Mouse (Mus musculus) kidney, embryonic 16.5 days (tissue): ENCODE results near the gene Tmem243. TPM values are rescaled to one million over a fixed set of nuclear protein-coding genes. Genes with fewer than 3 reads are reported as not detected.

Experiments used
- ATAC-seq: fragments of 200-750 bp; cut with Nextera tagmentation; 2 replicates; pipeline ENCODE4 v1.8.0; 2017; ENCODE audit warnings: moderate TSS enrichment; ENCODE audit not compliant: low FRiP score, low TSS enrichment
- H3K27ac ChIP-seq: fragments of 300-500 bp; sonication (generic); 2 replicates; pipeline ENCODE4 v1.5.1; 2014; ENCODE audit warnings: low read length
- H3K27me3 ChIP-seq: fragments of 300-500 bp; sonication (generic); 2 replicates; pipeline ENCODE4 v1.6.1; 2014; ENCODE audit warnings: low read length, control low read depth, mixed read lengths; ENCODE audit not compliant: insufficient read depth
- H3K36me3 ChIP-seq: fragments of 300-500 bp; sonication (generic); 2 replicates; pipeline ENCODE4 v1.6.1; 2014; ENCODE audit warnings: low read length, control low read depth, mixed read lengths; ENCODE audit not compliant: insufficient read depth
- H3K4me1 ChIP-seq: fragments of 300-500 bp; sonication (generic); 2 replicates; pipeline ENCODE4 v1.6.1; 2014; ENCODE audit warnings: low read length, control low read depth, mixed read lengths; ENCODE audit not compliant: insufficient read depth
- H3K4me2 ChIP-seq: fragments of 300-500 bp; sonication (generic); replicated peaks from 2 replicates; pipeline ENCODE4 v1.6.1; 2014; ENCODE audit warnings: low read depth, low read length
- H3K4me3 ChIP-seq: fragments of 300-500 bp; sonication (generic); 2 replicates; pipeline ENCODE4 v1.5.1; 2014; ENCODE audit warnings: mild to moderate bottlenecking, low read length
- H3K9ac ChIP-seq: fragments of 300-500 bp; sonication (generic); replicated peaks from 2 replicates; pipeline ENCODE4 v1.6.1; 2014; ENCODE audit warnings: low read length
- H3K9me3 ChIP-seq: fragments of 300-500 bp; sonication (generic); 2 replicates; pipeline ENCODE4 v1.6.1; 2016; ENCODE audit warnings: low read length, control low read depth
- WGBS: fragments of 180-500 bp; shearing (Covaris S2); extraction: QIAGEN DNeasy Blood & Tissue Kit; methylation state at CpG from one replicate; pipeline ENCODE4 v1.1.7; 2014; 5-methylcytosine and 5-hydroxymethylcytosine counted together
- polyA plus RNA-seq: library from polyadenylated mRNA; unstranded; fragments of >200 nt; fragmentation: Nextera tagmentation; extraction: Ambion mirVana; gene quantifications from 2 replicates; pipeline ENCODE4 v1.2.1, GENCODE M21; 2015

Tmem243 gene
- polyA plus RNA-seq, 1 experiment from 2014 or later, result 18.6 TPM

DNA sequence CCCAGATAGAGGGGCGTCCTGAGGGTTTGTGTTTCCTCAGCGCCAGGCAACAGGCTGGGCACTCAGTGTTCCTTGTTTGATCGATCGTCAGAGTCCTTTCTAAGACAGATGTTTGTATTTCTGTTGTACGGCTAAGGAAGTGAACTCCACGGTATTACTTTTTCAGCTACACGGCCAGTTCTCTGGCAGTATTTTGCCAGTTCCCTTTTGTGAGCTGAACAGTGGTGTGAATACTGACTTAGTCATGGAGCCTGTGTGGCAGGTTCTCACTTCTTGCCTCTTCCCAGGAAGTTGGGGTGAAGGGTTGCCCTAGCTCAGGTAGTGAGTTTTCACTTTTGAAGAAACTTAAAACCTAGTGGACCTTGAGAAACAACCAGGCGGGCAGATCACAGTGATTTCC is 3.5 kb downstream of the Tmem243 start:
- Histone ChIP-seq H3K9ac (no peak overlapping the region), H3K27ac (no peak overlapping the region), H3K36me3 (no peaks in the 10 kb centered on the region), H3K9me3 (no peaks in the 10 kb centered on the region), H3K4me2 (no peak overlapping the region), H3K4me3 (no peak overlapping the region), H3K27me3 (no peaks in the 10 kb centered on the region; the same call in 1 of the 2 replicates), H3K4me1 (peaks cover 11% of the 10 kb centered on the region; the same call in 1 of the 2 replicates)
- ATAC-seq, result no peak
- WGBS, result 85% methylated on average over 8 of the region's 8 CpGs

DNA sequence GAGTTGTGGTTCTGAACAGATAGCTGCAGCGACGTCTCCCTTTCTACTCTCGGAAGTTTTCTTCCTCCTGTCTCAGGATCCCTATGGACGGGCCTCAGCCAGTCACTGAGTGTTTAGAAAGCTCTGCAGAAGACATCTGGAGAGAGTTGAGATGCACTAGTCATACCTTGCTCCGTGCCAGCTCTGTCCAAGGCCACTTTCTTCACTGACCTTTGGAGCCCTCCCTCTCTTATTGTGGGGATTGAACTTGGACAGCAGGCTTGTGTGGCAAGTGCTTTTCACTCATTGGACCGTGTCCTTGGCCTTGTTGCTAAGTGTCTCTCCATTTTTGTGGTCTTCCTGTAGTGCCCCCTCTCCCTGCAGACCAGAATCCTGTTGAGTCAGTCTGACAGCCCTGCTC is 6.3 kb downstream of the Tmem243 start:
- Histone ChIP-seq H3K27ac (no peak overlapping the region), H3K36me3 (no peaks in the 10 kb centered on the region), H3K4me1 (peaks cover 7% of the 10 kb centered on the region; the same call in 1 of the 2 replicates), H3K9ac (no peak overlapping the region), H3K4me2 (no peak overlapping the region), H3K27me3 (no peaks in the 10 kb centered on the region), H3K9me3 (no peaks in the 10 kb centered on the region), H3K4me3 (no peak overlapping the region)
- 78% methylated on average over 6 of the region's 6 CpGs for WGBS
- no peak for ATAC-seq

DNA sequence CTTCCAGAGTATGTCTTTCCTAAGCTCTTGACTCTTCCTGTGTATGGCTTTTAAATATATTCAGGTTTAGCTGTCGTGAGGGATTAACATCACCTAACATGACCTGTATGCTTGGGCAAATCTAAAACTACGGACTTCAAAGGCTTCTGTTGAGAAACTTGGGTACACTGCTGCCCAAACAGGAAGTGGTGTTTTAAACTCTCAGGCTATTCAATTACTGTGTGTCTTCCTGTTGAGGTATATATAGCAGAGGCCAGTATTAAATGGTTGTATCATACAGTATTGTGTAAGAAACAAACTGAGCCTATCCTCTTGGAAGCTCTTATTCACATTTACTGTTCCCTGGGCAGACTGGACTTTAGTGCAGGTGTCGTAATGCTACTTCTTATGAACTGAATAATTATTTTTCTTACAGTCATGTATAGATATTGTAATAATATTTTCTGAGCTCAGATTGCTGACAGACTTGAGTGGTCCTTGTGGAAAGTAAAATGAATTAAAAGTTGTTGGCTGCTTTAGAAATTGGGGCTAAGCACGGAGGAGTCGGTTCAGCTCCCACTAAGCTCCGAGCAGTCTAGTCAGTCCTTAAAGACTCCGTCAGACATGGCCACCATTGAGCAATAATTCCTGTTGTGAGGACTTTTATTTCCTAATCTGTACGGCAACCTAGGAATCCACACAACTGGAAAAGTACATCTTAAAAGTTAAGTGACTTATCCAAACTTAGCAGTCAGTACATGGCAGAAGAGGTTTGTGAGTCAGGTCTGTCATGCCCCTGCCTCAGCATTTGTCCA is 7.0 kb downstream of the Tmem243 start:
- H3K36me3 ChIP-seq, result no peaks in the 10 kb centered on the region
- H3K4me3 ChIP-seq, result no peak overlapping the region
- H3K4me2 ChIP-seq, result no peak overlapping the region
- no peak for ATAC-seq
- WGBS, result 73% methylated on average over 8 of the region's 8 CpGs
- H3K4me1 ChIP-seq, result 0 out of 2 replicates have a peak, but pooled peaks cover under 1% of the 10 kb centered on the region
- H3K9ac ChIP-seq, result no peak overlapping the region
- H3K27ac ChIP-seq, result no peak overlapping the region
- no peaks in the 10 kb centered on the region for H3K9me3 ChIP-seq
- no peaks in the 10 kb centered on the region for H3K27me3 ChIP-seq

DNA sequence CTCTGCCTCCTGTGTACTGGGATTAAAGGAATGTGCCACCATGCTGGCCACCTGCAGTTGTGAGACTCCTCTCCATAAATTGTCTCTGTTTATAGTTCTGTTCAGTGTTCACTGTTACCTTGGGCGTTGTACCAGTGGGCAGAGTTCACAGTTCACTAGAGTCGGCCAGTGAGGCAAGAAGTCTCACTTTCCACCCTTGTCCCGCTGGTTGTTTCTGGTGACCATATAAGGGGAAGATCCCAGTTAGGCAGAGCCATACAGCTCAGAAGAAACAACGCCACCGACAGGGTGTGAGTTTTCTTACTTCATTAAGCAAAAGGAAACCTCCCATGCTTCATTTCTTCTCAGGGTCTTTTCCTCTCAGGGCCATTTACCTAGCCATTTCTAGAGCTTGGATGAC is 8.0 kb downstream of the Tmem243 start:
- Histone ChIP-seq H3K4me3 (no peak overlapping the region), H3K4me1 (no peaks in the 10 kb centered on the region), H3K4me2 (no peak overlapping the region), H3K36me3 (no peaks in the 10 kb centered on the region), H3K27me3 (no peaks in the 10 kb centered on the region), H3K9ac (no peak overlapping the region), H3K9me3 (no peaks in the 10 kb centered on the region), H3K27ac (no peak overlapping the region)
- WGBS, result 19% methylated on average over 5 of the region's 5 CpGs
- ATAC-seq, result peak; percentile 72

DNA sequence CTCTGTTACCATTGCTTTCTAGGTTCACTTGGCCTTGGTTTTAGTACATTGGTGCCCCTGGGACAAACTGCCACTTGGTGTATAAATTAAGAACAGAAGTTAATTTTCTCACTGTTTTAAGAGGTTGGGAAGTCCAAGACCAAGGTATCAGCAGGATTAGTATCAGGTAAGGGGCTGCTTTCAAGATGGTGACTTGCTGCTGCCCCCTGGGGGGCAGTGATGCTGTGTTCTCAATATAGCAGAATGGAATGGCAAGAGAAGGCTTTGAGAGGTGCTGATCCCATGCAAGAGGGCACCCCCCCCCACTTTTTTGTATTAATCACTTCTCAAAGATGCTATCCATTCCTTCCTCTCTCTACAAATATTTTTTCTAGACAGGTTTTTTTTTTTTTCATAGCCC is 9.1 kb downstream of the Tmem243 start:
- Histone ChIP-seq H3K27ac (no peak overlapping the region), H3K9me3 (no peaks in the 10 kb centered on the region), H3K9ac (no peak overlapping the region), H3K4me1 (no peaks in the 10 kb centered on the region), H3K36me3 (no peaks in the 10 kb centered on the region), H3K4me2 (no peak overlapping the region), H3K27me3 (no peaks in the 10 kb centered on the region), H3K4me3 (no peak overlapping the region)
- ATAC-seq, result no peak

DNA sequence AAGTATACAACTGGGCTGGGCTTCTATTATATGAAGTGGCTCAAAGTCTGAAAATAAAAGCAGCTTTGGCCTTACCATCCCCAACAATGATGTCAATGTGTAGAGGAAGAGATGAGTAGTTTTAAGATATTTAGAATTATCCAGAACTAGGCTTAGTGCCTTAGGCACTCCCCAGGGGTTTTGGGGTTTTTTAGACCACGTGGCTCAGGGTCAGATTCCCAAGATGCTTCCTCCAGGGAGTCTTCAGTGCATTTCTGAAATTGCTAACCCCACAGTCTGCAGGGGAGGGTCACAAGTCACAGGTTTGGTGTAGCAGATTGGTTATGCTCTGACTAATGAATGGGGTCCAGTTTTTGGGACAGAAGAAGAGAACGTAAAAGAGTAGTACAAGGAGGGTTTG is 10.8 kb downstream of the Tmem243 start:
- WGBS, result 69% methylated on average over 2 of the region's 2 CpGs
- H3K4me3 ChIP-seq, result no peak overlapping the region
- H3K9ac ChIP-seq, result no peak overlapping the region
- H3K4me1 ChIP-seq, result no peaks in the 10 kb centered on the region
- H3K9me3 ChIP-seq, result no peaks in the 10 kb centered on the region
- ATAC-seq, result no peak
- no peak overlapping the region for H3K27ac ChIP-seq
- no peaks in the 10 kb centered on the region for H3K27me3 ChIP-seq
- no peak overlapping the region for H3K4me2 ChIP-seq
- no peaks in the 10 kb centered on the region for H3K36me3 ChIP-seq

DNA sequence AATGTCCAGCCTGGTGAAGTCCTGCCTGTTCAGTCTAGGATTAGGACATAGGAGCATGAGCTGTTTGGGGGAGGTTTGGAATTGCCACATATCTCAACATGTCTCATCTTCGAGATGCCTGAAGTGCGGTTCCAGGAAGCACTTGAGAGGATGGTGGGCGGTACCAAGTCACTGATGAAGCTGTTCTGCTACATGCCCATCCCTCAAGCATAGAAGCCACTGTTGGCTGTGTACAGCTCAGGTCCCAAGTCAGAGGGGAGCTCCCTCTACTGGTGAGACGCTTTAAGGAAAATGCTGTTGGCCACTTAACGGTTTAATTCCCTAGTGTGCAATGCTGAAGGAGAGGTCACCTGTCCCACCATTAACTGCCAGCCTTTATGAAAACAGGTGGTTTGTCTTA is 11.3 kb downstream of the Tmem243 start:
- Histone ChIP-seq H3K27me3 (no peaks in the 10 kb centered on the region), H3K4me2 (no peak overlapping the region), H3K9ac (no peak overlapping the region), H3K36me3 (no peaks in the 10 kb centered on the region), H3K9me3 (no peaks in the 10 kb centered on the region), H3K4me3 (no peak overlapping the region), H3K4me1 (no peaks in the 10 kb centered on the region), H3K27ac (no peak overlapping the region)
- ATAC-seq, result peak; percentile 63; the same call in 1 of the 2 replicates
- 15% methylated on average over 5 of the region's 5 CpGs for WGBS

DNA sequence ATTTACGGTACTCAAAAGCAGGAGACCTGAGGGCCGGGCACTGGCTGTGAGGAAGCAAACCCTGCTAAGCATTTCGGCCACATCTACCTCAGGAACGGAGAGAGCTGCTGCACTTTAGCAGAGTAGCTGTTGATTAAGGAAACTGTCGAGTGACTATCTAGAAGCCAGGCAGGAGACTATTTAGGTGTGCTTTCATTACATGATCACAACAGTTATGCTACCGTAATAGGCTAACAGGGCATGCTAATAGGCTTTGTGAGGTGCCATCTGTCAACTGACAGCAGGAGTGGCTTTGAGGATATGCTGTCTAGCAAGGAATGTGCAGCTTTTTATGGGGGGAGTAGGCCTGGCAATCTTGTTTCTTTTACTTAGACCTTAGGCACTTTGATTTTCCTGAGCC is 13.7 kb downstream of the Tmem243 start:
- 54% methylated on average over 6 of the region's 6 CpGs for WGBS
- no peak overlapping the region for H3K9ac ChIP-seq
- no peak for ATAC-seq
- H3K4me1 ChIP-seq, result no peaks in the 10 kb centered on the region
- no peak overlapping the region for H3K4me3 ChIP-seq
- H3K27ac ChIP-seq, result no peak overlapping the region
- H3K4me2 ChIP-seq, result no peak overlapping the region
- no peaks in the 10 kb centered on the region for H3K27me3 ChIP-seq
- H3K9me3 ChIP-seq, result no peaks in the 10 kb centered on the region
- H3K36me3 ChIP-seq, result peaks cover 14% of the 10 kb centered on the region

DNA sequence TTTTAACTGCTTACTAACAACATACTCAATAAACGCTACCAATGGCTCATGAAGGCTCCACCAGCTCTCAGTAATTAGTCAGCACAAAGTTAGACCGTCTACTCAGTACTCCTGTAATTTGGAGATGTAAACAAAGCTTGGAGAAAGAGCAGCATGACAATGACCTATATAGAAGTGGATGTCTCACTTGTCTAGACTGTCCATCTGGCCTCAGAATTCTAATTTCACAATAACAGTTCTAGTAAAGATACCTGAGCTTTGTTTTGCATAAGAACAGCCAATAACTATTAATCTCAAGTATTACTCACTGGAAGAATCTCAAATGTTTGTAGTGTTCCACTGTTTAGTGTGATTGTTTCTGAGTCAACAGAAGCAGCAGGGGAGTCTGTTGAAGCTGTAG is 23.7 kb downstream of the Tmem243 start:
- no peaks in the 10 kb centered on the region for H3K4me1 ChIP-seq
- peaks cover 67% of the 10 kb centered on the region for H3K36me3 ChIP-seq
- 87% methylated on average over 2 of the region's 2 CpGs for WGBS

DNA sequence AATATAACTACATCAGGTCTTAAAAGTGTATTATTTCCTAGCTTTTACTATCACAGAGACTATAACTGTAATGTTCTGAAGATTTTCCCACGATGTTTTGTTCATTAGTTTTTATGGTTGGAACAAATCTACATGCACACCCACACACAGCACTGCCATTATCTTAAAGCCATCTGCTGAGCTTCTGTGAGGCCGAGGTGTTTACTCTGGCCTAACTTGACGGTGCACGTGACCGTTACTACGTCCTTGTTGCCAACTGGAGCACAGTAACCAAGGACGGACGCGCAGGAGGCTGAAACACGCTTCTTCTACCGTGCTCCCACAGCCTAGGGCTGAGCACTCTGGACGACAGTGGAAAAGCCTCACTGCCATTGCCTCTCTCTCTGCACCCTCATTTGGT is 28.1 kb downstream of the Tmem243 start:
- 89% methylated on average over 12 of the region's 12 CpGs for WGBS
- no peaks in the 10 kb centered on the region for H3K4me1 ChIP-seq
- no peak overlapping the region for H3K9ac ChIP-seq
- H3K9me3 ChIP-seq, result no peaks in the 10 kb centered on the region
- no peak overlapping the region for H3K4me2 ChIP-seq
- H3K27ac ChIP-seq, result no peak overlapping the region
- no peak overlapping the region for H3K4me3 ChIP-seq
- peaks cover 49% of the 10 kb centered on the region for H3K36me3 ChIP-seq
- no peaks in the 10 kb centered on the region for H3K27me3 ChIP-seq
- ATAC-seq, result no peak

More for the DNA sequence above, 23.7 kb downstream of the Tmem243 start:
- H3K27me3 ChIP-seq, result no peaks in the 10 kb centered on the region
- no peak overlapping the region for H3K9ac ChIP-seq
- no peak overlapping the region for H3K27ac ChIP-seq
- H3K4me3 ChIP-seq, result no peak overlapping the region
- no peaks in the 10 kb centered on the region for H3K9me3 ChIP-seq
- H3K4me2 ChIP-seq, result no peak overlapping the region
- no peak for ATAC-seq
